Mouse (Mus musculus) stomach, postnatal 0 days (tissue): Measurements from ENCODE around the gene Sytl3.

ENCODE experiments used
- CTCF ChIP-seq: IDR thresholded peaks from 2 replicates; pipeline ENCODE4 v1.5.1; 2016; ENCODE audit warnings: antibody characterized with exemption, low read depth, mild to moderate bottlenecking, moderate library complexity
- EP300 ChIP-seq: optimal IDR thresholded peaks from 2 replicates; pipeline ENCODE3; 2016; ENCODE audit warnings: antibody characterized with exemption

GRCm38 (mm10) chr17:6771661-6772489 is 113.0 kb downstream of the Sytl3 start:
- TF ChIP-seq EP300 (no peak), CTCF (no peak)
